Mouse (Mus musculus) macrophage (primary cell): ENCODE data around the gene Phldb3. TPM values are rescaled to one million over a fixed set of nuclear protein-coding genes. Genes with fewer than 3 reads are reported as not detected.
A peak's percentile ranks its signal among the peaks of the same experiment; 100 is the strongest.

ENCODE experiments used
- H3K27ac ChIP-seq: fragments of 350-480 bp; formaldehyde crosslinking; 2 replicates; pipeline ENCODE4 v1.9.0; 2021
- H3K36me3 ChIP-seq: fragments of 350-480 bp; formaldehyde crosslinking; 2 replicates; pipeline ENCODE4 v1.9.0; 2021; ENCODE audit errors: inconsistent target
- H3K4me3 ChIP-seq: fragments of 350-480 bp; formaldehyde crosslinking; 2 replicates; pipeline ENCODE4 v1.9.0; 2021; ENCODE audit errors: inconsistent target
- H3K79me2 ChIP-seq: fragments of 350-480 bp; formaldehyde crosslinking; 2 replicates; pipeline ENCODE4 v1.9.0; 2021; ENCODE audit errors: inconsistent target
- WGBS: methylation state at CpG from one replicate; pipeline ENCODE4 v1.1.7; 2026; ENCODE audit warnings: inconsistent platforms; ENCODE audit not compliant: missing documents; 5-methylcytosine and 5-hydroxymethylcytosine counted together
- polyA plus RNA-seq: library from polyadenylated mRNA; stranded (reverse); fragments of 250-400 nt; gene quantifications from 3 replicates; pipeline ENCODE4 v1.2.4, GENCODE M21; 2018; ENCODE audit warnings: inconsistent platforms

The Phldb3 gene
- polyA plus RNA-seq, 1 experiment from 2014 or later: 4.3 TPM

GRCm38 (mm10) chr7:24586828-24587227 lies 23.7 kb upstream of the Phldb3 start:
- Histone ChIP-seq H3K4me3 (no peak overlapping the region), H3K36me3 (no peaks in the 10 kb centered on the region), H3K27ac (no peak overlapping the region), H3K79me2 (no peaks in the 10 kb centered on the region)
- WGBS: 33% methylated on average over 8 of the region's 8 CpGs

- Histone ChIP-seq H3K79me2 (no peaks in the 10 kb centered on the region), H3K27ac (no peak within 1 kb of the TSS), H3K36me3 (no peaks in the 10 kb centered on the region), H3K4me3 (no peak within 1 kb of the TSS)
- 19% methylated on average over 30 of the region's 30 CpGs for WGBS
These were observed 23.0 kb upstream of the Phldb3 start, which contains the start of the genes Ethe1 and Zfp575 for GRCm38 (mm10) chr7:24587330-24588105. Gene Ethe1 (plus strand): TSS chr7:24587543. Gene Zfp575 (minus strand): TSS chr7:24587641.

GRCm38 (mm10) chr7:24588336-24588735 lies 22.2 kb upstream of the Phldb3 start:
- Histone ChIP-seq H3K4me3 (no peak overlapping the region), H3K79me2 (no peaks in the 10 kb centered on the region), H3K27ac (no peak overlapping the region), H3K36me3 (no peaks in the 10 kb centered on the region)
- WGBS: 59% methylated on average over 13 of the region's 13 CpGs

- Histone ChIP-seq H3K79me2 (peaks cover 7% of the 10 kb centered on the region; the same call in 1 of the 2 replicates), H3K4me3 (no peak overlapping the region), H3K36me3 (no peaks in the 10 kb centered on the region), H3K27ac (no peak overlapping the region)
- WGBS: 82% methylated on average over 5 of the region's 5 CpGs
These were observed 18.8 kb upstream of the Phldb3 start for GRCm38 (mm10) chr7:24591735-24592134.

GRCm38 (mm10) chr7:24592163-24592562 lies 18.4 kb upstream of the Phldb3 start:
- Histone ChIP-seq H3K4me3 (no peak overlapping the region), H3K36me3 (no peaks in the 10 kb centered on the region), H3K27ac (no peak overlapping the region), H3K79me2 (peaks cover 7% of the 10 kb centered on the region; the same call in 1 of the 2 replicates)
- WGBS: 57% methylated on average over 4 of the region's 4 CpGs

GRCm38 (mm10) chr7:24592781-24593180 lies 17.8 kb upstream of the Phldb3 start:
- WGBS: 98% methylated on average over 4 of the region's 6 CpGs
- Histone ChIP-seq H3K79me2 (peaks cover 7% of the 10 kb centered on the region; the same call in 1 of the 2 replicates), H3K27ac (no peak overlapping the region), H3K36me3 (no peaks in the 10 kb centered on the region), H3K4me3 (no peak overlapping the region)

- Histone ChIP-seq H3K4me3 (peak overlapping the region; percentile 69), H3K27ac (peak overlapping the region; percentile 43; the same call in 1 of the 2 replicates), H3K36me3 (no peaks in the 10 kb centered on the region), H3K79me2 (peaks cover 7% of the 10 kb centered on the region; the same call in 1 of the 2 replicates)
- WGBS: 1% methylated on average over 34 of the region's 39 CpGs
These were observed 16.8 kb upstream of the Phldb3 start for GRCm38 (mm10) chr7:24593621-24594308.

- Histone ChIP-seq H3K4me3 (peak overlapping the region; percentile 69), H3K36me3 (no peaks in the 10 kb centered on the region), H3K79me2 (peaks cover 7% of the 10 kb centered on the region; the same call in 1 of the 2 replicates), H3K27ac (no peak overlapping the region)
- 35% methylated on average over 13 of the region's 13 CpGs for WGBS
These were observed 16.2 kb upstream of the Phldb3 start for GRCm38 (mm10) chr7:24594309-24594803.

GRCm38 (mm10) chr7:24595464-24595863 lies 15.1 kb upstream of the Phldb3 start:
- Histone ChIP-seq H3K27ac (no peak overlapping the region), H3K4me3 (no peak overlapping the region)

GRCm38 (mm10) chr7:24598121-24598520 lies 12.4 kb upstream of the Phldb3 start:
- 56% methylated on average over 4 of the region's 4 CpGs for WGBS
- peaks cover 7% of the 10 kb centered on the region; the same call in 1 of the 2 replicates for H3K79me2 ChIP-seq

More at GRCm38 (mm10) chr7:24595464-24595863, 15.1 kb upstream of the Phldb3 start:
- WGBS: 13% methylated on average over 2 of the region's 2 CpGs
- H3K36me3 ChIP-seq: no peaks in the 10 kb centered on the region
- peaks cover 7% of the 10 kb centered on the region; the same call in 1 of the 2 replicates for H3K79me2 ChIP-seq

GRCm38 (mm10) chr7:24599211-24600067 lies 11.1 kb upstream of the Phldb3 start:
- Histone ChIP-seq H3K27ac (no peak overlapping the region), H3K79me2 (peaks cover 2% of the 10 kb centered on the region; the same call in 1 of the 2 replicates), H3K4me3 (no peak overlapping the region), H3K36me3 (no peaks in the 10 kb centered on the region)
- WGBS: 89% methylated on average over 15 of the region's 15 CpGs

More at GRCm38 (mm10) chr7:24598121-24598520, 12.4 kb upstream of the Phldb3 start:
- Histone ChIP-seq H3K36me3 (no peaks in the 10 kb centered on the region), H3K27ac (no peak overlapping the region), H3K4me3 (no peak overlapping the region)

GRCm38 (mm10) chr7:24600941-24601597 lies 9.5 kb upstream of the Phldb3 start:
- Histone ChIP-seq H3K36me3 (no peaks in the 10 kb centered on the region; the same call in 1 of the 2 replicates), H3K4me3 (no peak overlapping the region), H3K27ac (no peak overlapping the region), H3K79me2 (no peaks in the 10 kb centered on the region)
- whole genome bisulfite sequencing: 5% methylated on average over 13 of the region's 13 CpGs

- Histone ChIP-seq H3K4me3 (no peak overlapping the region), H3K79me2 (no peaks in the 10 kb centered on the region), H3K27ac (no peak overlapping the region), H3K36me3 (no peaks in the 10 kb centered on the region; the same call in 1 of the 2 replicates)
- WGBS: 93% methylated on average over 7 of the region's 7 CpGs
These were observed 5.0 kb upstream of the Phldb3 start for GRCm38 (mm10) chr7:24605561-24605960.
